Mouse (Mus musculus) frontal cortex, adult 2 months (tissue): ENCODE results near the gene Rpl24. TPM values are rescaled to one million over a fixed set of nuclear protein-coding genes. Genes with fewer than 3 reads are reported as not detected.
"Not testable (repeated sequence)": the region's sequence is repeated elsewhere in the genome, so short reads cannot be mapped to it uniquely, and the experiment has no call there.

Experiments used
- DNase-seq, 2 experiments: peaks; one replicate each; pipeline ENCODE4 v3.0.0; 2022; ENCODE audit warnings: low spot score in 1 of 2; ENCODE audit errors: extremely low spot score in 1 of 2
- polyA plus RNA-seq: library from polyadenylated mRNA; depleted of rRNA; stranded (reverse); fragments of >200 nt; gene quantifications from 2 replicates; pipeline ENCODE4 v1.2.3, GENCODE M21; 2012; rRNA removed

Rpl24 gene
- polyA plus RNA-seq = 426 and 475 TPM in 2 replicates

- DNase-seq = peak; percentile 95 to 99
Measured at GRCm38 (mm10) chr16:55966212-55966871, at the start of gene Rpl24. Rpl24 (plus strand) TSS chr16:55966275.

GRCm38 (mm10) chr16:55922079-55922478 lies 44.0 kb upstream of the Rpl24 start:
- peak in 1 of 2 experiments; percentile 13 for DNase-seq

GRCm38 (mm10) chr16:55924010-55924409 lies 42.1 kb upstream of the Rpl24 start:
- DNase-seq = no peak

GRCm38 (mm10) chr16:55933681-55934343 lies 32.3 kb upstream of the Rpl24 start:
- DNase-seq = peak; percentile 8 to 51

GRCm38 (mm10) chr16:55934453-55935037 lies 31.5 kb upstream of the Rpl24 start, which contains the start of gene Cep97:
Cep97 (minus strand) TSS chr16:55934855.
- DNase-seq = peak; percentile 94 to 95

- DNase-seq = no peak
Measured at GRCm38 (mm10) chr16:55938761-55939160, 27.3 kb upstream of the Rpl24 start.

GRCm38 (mm10) chr16:55939703-55940102 lies 26.4 kb upstream of the Rpl24 start:
- no peak for DNase-seq

- no peak for DNase-seq
Measured at GRCm38 (mm10) chr16:55940781-55941180, 25.3 kb upstream of the Rpl24 start.

GRCm38 (mm10) chr16:55947266-55947665 lies 18.8 kb upstream of the Rpl24 start:
- DNase-seq = no peak

- DNase-seq = not testable (repeated sequence)
Measured at GRCm38 (mm10) chr16:55947876-55948410, 18.1 kb upstream of the Rpl24 start.

GRCm38 (mm10) chr16:55948963-55949362 lies 17.1 kb upstream of the Rpl24 start:
- DNase-seq = no peak

GRCm38 (mm10) chr16:55950462-55950861 lies 15.6 kb upstream of the Rpl24 start:
- no peak for DNase-seq

GRCm38 (mm10) chr16:55950946-55951678 lies 15.0 kb upstream of the Rpl24 start:
- DNase-seq = peak; percentile 39 to 95

- DNase-seq = no peak
Measured at GRCm38 (mm10) chr16:55951679-55952327, 14.3 kb upstream of the Rpl24 start.

GRCm38 (mm10) chr16:55952771-55953170 lies 13.3 kb upstream of the Rpl24 start:
- DNase-seq = no peak

GRCm38 (mm10) chr16:55954196-55954595 lies 11.9 kb upstream of the Rpl24 start:
- not testable (repeated sequence) for DNase-seq

GRCm38 (mm10) chr16:55963068-55963467 lies 3.0 kb upstream of the Rpl24 start:
- DNase-seq = not testable (repeated sequence)

GRCm38 (mm10) chr16:55964126-55964949 lies 1.7 kb upstream of the Rpl24 start:
- DNase-seq = peak; percentile 55 to 58

- DNase-seq = no peak
Measured at GRCm38 (mm10) chr16:55967221-55967620, 1.1 kb downstream of the Rpl24 start.
